Mouse (Mus musculus) kidney, embryonic 16.5 days (tissue): ENCODE measurements around the gene Tfpi. TPM values are rescaled to one million over a fixed set of nuclear protein-coding genes. Genes with fewer than 3 reads are reported as not detected.
A peak's percentile ranks its signal among the peaks of the same experiment; 100 is the strongest.
"Not testable (repeated sequence)": the region's sequence is repeated elsewhere in the genome, so short reads cannot be mapped to it uniquely, and the experiment has no call there.

ENCODE experiments used
- ATAC-seq: fragments of 200-750 bp; cut with Nextera tagmentation; 2 replicates; pipeline ENCODE4 v1.8.0; 2017; ENCODE audit warnings: moderate TSS enrichment; ENCODE audit not compliant: low FRiP score, low TSS enrichment
- H3K27ac ChIP-seq: fragments of 300-500 bp; sonication (generic); 2 replicates; pipeline ENCODE4 v1.5.1; 2014; ENCODE audit warnings: low read length
- H3K27me3 ChIP-seq: fragments of 300-500 bp; sonication (generic); 2 replicates; pipeline ENCODE4 v1.6.1; 2014; ENCODE audit warnings: low read length, control low read depth, mixed read lengths; ENCODE audit not compliant: insufficient read depth
- H3K36me3 ChIP-seq: fragments of 300-500 bp; sonication (generic); 2 replicates; pipeline ENCODE4 v1.6.1; 2014; ENCODE audit warnings: low read length, control low read depth, mixed read lengths; ENCODE audit not compliant: insufficient read depth
- H3K4me1 ChIP-seq: fragments of 300-500 bp; sonication (generic); 2 replicates; pipeline ENCODE4 v1.6.1; 2014; ENCODE audit warnings: low read length, control low read depth, mixed read lengths; ENCODE audit not compliant: insufficient read depth
- H3K4me2 ChIP-seq: fragments of 300-500 bp; sonication (generic); replicated peaks from 2 replicates; pipeline ENCODE4 v1.6.1; 2014; ENCODE audit warnings: low read depth, low read length
- H3K4me3 ChIP-seq: fragments of 300-500 bp; sonication (generic); 2 replicates; pipeline ENCODE4 v1.5.1; 2014; ENCODE audit warnings: mild to moderate bottlenecking, low read length
- H3K9ac ChIP-seq: fragments of 300-500 bp; sonication (generic); replicated peaks from 2 replicates; pipeline ENCODE4 v1.6.1; 2014; ENCODE audit warnings: low read length
- H3K9me3 ChIP-seq: fragments of 300-500 bp; sonication (generic); 2 replicates; pipeline ENCODE4 v1.6.1; 2016; ENCODE audit warnings: low read length, control low read depth
- WGBS: fragments of 180-500 bp; shearing (Covaris S2); extraction: QIAGEN DNeasy Blood & Tissue Kit; methylation state at CpG from one replicate; pipeline ENCODE4 v1.1.7; 2014; 5-methylcytosine and 5-hydroxymethylcytosine counted together
- polyA plus RNA-seq: library from polyadenylated mRNA; unstranded; fragments of >200 nt; fragmentation: Nextera tagmentation; extraction: Ambion mirVana; gene quantifications from 2 replicates; pipeline ENCODE4 v1.2.1, GENCODE M21; 2015

Tfpi gene
- polyA plus RNA-seq, 1 experiment from 2014 or later: 40.2 TPM

DNA sequence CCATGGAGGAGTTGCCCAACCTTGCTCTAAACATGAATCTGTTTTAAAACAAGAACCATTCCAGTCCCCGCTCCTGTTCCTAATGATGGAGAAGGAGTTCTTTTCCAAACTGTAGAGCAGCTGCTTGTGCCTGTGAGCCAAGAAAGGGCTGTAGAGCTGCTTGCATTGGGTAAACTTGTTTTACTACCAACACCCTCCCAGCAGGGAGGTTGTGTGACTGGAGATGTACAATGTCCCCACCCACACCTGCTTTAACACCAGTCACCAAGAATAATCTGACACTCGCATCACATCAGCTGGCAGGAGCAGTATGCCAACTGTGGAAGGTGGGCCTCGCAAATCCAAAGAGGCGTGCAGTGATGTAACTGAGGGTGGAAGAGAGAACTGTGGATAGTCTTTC is 34.5 kb upstream of the Tfpi start:
- no peak for ATAC-seq
- Histone ChIP-seq H3K4me1 (no peaks in the 10 kb centered on the region), H3K9me3 (no peaks in the 10 kb centered on the region), H3K36me3 (no peaks in the 10 kb centered on the region), H3K4me3 (no peak overlapping the region), H3K27ac (no peak overlapping the region), H3K27me3 (no peaks in the 10 kb centered on the region), H3K4me2 (no peak overlapping the region), H3K9ac (no peak overlapping the region)
- 76% methylated on average over 4 of the region's 4 CpGs for WGBS

DNA sequence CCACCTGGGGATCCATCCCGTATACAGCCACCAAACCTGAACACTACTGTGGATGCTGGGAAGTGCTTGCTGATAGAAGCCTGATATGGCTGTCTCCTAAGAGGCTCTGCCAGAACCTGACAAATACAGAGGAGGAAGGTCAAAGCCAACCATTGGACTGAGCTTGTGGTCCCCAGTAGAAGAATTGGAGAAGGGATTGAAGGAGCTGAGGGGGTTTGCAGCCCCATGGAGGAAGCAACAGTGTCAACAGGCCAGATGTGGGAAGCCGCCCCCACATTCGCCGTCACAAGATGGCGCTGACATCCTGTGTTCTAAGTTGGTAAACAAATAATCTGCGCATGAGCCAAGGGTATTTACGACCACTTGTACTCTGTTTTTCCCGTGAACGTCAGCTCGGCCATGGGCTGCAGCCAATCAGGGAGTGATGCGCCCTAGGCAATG is 28.4 kb upstream of the Tfpi start:
- peak overlapping the region; percentile 31; the same call in 1 of the 2 replicates for H3K4me2 ChIP-seq
- not testable (repeated sequence) for H3K27me3 ChIP-seq, H3K9me3 ChIP-seq, H3K27ac ChIP-seq, H3K4me3 ChIP-seq, H3K4me1 ChIP-seq, H3K36me3 ChIP-seq, H3K9ac ChIP-seq
- peak; percentile 69 for ATAC-seq
- 38% methylated on average over 6 of the region's 11 CpGs for whole genome bisulfite sequencing

DNA sequence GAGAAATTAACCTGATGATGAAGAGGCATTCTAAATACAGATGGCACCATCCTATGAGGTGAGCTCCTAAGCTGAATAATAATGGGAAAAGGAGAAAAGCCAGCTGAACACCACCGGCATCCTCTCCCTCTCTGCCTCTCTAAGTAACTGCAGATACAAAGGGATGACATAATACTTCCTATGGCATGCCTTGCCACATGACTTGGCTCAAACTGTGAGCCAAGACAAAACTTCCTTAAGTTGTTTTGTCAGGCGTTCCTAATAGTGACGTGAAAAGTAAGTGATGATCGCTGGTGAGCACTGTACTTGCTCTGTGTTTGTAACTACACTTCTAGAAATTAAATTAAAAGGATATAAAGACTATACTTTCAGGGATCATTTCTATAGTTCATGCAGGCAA is 27.7 kb upstream of the Tfpi start:
- Histone ChIP-seq H3K4me1 (no peaks in the 10 kb centered on the region), H3K9me3 (no peaks in the 10 kb centered on the region), H3K9ac (no peak overlapping the region), H3K4me2 (no peak overlapping the region), H3K4me3 (no peak overlapping the region), H3K27ac (no peak overlapping the region), H3K27me3 (no peaks in the 10 kb centered on the region), H3K36me3 (no peaks in the 10 kb centered on the region)
- WGBS: 71% methylated on average over 4 of the region's 4 CpGs
- ATAC-seq: no peak

DNA sequence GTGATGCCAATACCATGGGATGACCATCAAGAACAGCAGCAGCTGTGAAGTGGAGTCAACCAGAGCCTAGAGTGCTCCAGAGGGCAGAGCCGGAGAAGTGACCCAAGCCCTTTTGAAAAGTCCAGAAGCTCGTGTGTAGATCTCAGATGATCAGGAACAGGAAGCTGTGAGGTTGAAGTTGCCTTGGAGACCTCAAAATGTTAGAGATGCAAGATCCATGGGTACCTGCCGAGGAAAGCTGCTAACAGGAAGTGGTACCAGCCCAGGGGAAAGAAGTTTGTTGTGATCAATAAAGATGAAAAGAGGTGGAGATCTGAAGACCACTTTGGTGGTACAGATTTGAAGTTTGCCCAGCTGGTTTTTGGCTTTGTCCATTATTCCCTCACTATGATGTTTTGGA is 22.3 kb upstream of the Tfpi start:
- Histone ChIP-seq H3K27me3 (no peaks in the 10 kb centered on the region), H3K4me1 (no peaks in the 10 kb centered on the region), H3K27ac (no peak overlapping the region), H3K9me3 (no peaks in the 10 kb centered on the region), H3K4me3 (no peak overlapping the region), H3K4me2 (no peak overlapping the region), H3K9ac (no peak overlapping the region), H3K36me3 (no peaks in the 10 kb centered on the region)
- no peak for ATAC-seq
- WGBS: 72% methylated on average over 3 of the region's 3 CpGs

DNA sequence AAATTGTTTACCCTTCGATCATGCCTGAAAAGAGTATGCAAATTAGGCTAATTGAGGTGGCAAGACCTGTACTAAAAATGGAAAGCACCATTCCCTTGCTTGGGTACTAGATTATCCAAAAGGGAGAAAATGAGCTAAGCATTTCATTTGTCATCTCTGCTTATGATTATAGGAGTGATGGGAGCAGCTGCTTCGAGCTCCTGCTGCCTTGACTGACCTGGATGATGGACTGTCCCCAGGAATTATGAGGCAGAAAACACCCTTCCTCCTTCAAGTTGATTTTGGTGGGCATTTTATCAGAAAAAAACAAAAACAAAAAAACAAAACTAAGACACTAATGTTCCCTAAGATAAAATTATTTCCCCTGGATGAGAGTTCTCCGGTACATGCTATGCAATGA is 18.5 kb upstream of the Tfpi start:
- H3K9me3 ChIP-seq: no peaks in the 10 kb centered on the region
- H3K4me2 ChIP-seq: no peak overlapping the region
- H3K9ac ChIP-seq: no peak overlapping the region
- no peak overlapping the region for H3K27ac ChIP-seq
- H3K27me3 ChIP-seq: no peaks in the 10 kb centered on the region
- H3K36me3 ChIP-seq: no peaks in the 10 kb centered on the region
- WGBS: 82% methylated on average over 3 of the region's 3 CpGs
- ATAC-seq: no peak
- H3K4me1 ChIP-seq: no peaks in the 10 kb centered on the region
- no peak overlapping the region for H3K4me3 ChIP-seq

DNA sequence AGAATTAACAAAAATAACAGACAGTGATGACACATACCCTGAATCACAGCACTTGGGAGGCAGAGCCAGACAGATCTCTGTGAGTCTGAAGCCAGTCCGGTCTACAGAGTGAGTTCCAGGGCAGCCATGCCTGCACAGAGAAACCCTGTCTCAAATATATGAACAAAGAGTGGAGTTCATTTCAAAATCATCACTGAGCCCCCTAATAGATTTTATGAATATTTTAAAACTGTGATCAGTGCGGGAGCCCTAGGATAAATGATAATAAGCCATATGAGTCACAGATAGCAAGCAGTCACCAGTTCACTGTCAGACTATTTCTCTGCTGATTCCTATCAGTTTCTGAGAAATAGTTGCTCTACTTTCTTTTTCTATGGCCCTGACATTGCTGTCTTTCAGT is 17.1 kb upstream of the Tfpi start:
- H3K4me1 ChIP-seq: no peaks in the 10 kb centered on the region
- H3K9ac ChIP-seq: no peak overlapping the region
- no peaks in the 10 kb centered on the region; the same call in 1 of the 2 replicates for H3K9me3 ChIP-seq
- H3K4me3 ChIP-seq: no peak overlapping the region
- no peaks in the 10 kb centered on the region for H3K36me3 ChIP-seq
- WGBS: 84% methylated on average over 2 of the region's 2 CpGs
- ATAC-seq: no peak
- no peak overlapping the region for H3K27ac ChIP-seq
- H3K27me3 ChIP-seq: no peaks in the 10 kb centered on the region
- no peak overlapping the region for H3K4me2 ChIP-seq

DNA sequence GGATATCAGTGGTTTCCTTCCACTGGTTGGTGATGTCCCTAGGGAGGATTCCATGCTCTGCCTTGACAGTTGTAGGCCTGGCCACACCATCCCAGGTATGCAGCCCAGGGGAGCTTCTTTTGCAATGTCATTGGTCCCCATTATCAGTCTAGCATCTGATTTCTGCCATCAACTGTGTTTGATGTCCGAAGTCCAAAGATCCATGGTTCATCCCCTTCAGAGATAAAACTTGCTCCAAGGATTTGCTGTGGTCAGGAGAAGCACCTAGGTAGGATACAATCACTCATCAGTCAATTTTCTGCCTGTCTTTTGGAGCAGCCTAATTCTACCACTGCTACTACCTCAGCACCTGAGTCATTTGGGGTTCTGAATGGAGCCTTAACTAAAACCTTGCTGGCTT is 15.1 kb upstream of the Tfpi start:
- Histone ChIP-seq H3K4me3 (no peak overlapping the region), H3K9ac (no peak overlapping the region), H3K27me3 (no peaks in the 10 kb centered on the region), H3K27ac (no peak overlapping the region), H3K36me3 (no peaks in the 10 kb centered on the region), H3K9me3 (no peaks in the 10 kb centered on the region; the same call in 1 of the 2 replicates), H3K4me1 (no peaks in the 10 kb centered on the region), H3K4me2 (no peak overlapping the region)
- no peak for ATAC-seq
- WGBS: 91% methylated on average over 1 of the region's 1 CpGs

DNA sequence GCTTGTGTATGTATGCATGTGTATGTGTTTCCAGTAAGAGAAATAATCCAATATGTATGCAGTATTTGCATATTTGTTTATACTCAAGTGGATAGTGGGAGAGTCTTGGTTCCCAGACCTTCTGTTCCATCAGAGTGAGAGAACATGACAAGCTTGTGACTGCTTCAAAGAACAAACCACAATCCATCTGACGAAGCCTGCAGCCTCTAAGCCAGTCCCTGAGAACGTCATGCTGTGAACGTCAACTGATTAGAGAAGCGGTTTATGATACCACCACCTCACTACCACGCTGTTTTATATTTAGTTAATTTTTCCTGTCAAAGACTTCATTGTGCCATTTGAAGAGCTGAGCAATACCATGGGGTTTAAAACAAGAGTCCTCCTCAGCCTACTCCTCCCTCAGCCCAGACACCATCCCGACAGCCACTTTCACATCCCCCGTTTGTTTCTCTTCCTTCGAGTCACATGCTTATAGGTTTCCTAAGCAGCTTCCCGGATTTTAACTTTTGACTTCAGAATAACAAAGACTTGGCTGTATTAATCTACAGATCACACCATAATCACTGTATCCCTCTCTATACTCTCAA is 11.2 kb upstream of the Tfpi start:
- no peak overlapping the region for H3K4me2 ChIP-seq
- 69% methylated on average over 9 of the region's 9 CpGs for WGBS
- H3K9me3 ChIP-seq: no peaks in the 10 kb centered on the region; the same call in 1 of the 2 replicates
- no peaks in the 10 kb centered on the region for H3K36me3 ChIP-seq
- no peaks in the 10 kb centered on the region for H3K4me1 ChIP-seq
- no peak overlapping the region for H3K9ac ChIP-seq
- no peak overlapping the region for H3K4me3 ChIP-seq
- H3K27me3 ChIP-seq: no peaks in the 10 kb centered on the region
- no peak for ATAC-seq
- H3K27ac ChIP-seq: no peak overlapping the region

DNA sequence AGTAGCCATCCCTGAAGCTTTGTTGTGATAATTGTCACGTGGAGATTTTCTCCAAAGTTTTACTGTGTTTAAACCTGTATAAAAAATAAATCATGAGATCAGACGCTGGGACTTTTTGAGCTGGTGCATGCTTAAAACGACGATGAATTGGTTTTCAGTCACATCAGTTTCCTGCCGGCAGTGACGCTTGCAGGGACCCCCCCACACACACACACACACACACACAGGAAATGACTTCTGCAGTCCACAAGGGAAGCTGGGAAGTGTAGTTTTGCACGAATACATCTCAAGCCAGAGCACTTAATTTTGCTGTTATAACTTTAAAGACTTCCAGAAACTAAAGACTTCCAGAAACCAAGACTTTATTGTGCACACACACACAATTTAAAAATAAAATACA is 5.3 kb upstream of the Tfpi start:
- H3K9ac ChIP-seq: no peak overlapping the region; the same call in 1 of the 2 replicates
- peak; percentile 91; the same call in 1 of the 2 replicates for ATAC-seq
- peak overlapping the region; percentile 22; the same call in 1 of the 2 replicates for H3K4me3 ChIP-seq
- no peaks in the 10 kb centered on the region for H3K4me1 ChIP-seq
- H3K27me3 ChIP-seq: no peaks in the 10 kb centered on the region
- no peak overlapping the region for H3K27ac ChIP-seq
- no peaks in the 10 kb centered on the region for H3K36me3 ChIP-seq
- no peaks in the 10 kb centered on the region for H3K9me3 ChIP-seq
- 10% methylated on average over 7 of the region's 7 CpGs for WGBS
- peak overlapping the region; percentile 46 for H3K4me2 ChIP-seq

DNA sequence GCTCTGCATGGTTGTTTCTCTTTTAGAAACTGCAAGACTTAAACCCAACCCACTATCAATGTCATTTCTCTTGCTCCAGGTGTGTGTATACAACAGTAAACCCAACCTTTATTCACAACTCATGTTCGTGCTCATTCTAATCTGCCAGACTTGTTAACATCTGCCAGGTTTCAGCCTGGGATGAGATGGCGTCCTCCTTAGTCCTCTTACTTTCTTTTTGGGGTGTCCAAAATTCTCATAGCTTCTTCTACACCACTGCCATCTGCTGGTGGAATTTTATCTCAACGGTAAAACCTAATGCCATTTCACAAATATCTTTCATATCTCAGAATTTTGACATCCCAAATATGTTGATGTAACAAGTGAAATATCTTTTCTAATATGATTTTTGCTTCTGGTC is 2.5 kb upstream of the Tfpi start:
- Histone ChIP-seq H3K27ac (no peak overlapping the region), H3K9me3 (no peaks in the 10 kb centered on the region), H3K4me2 (no peak overlapping the region), H3K9ac (no peak overlapping the region), H3K4me1 (peaks cover 8% of the 10 kb centered on the region; the same call in 1 of the 2 replicates), H3K4me3 (0 out of 2 replicates have a peak overlapping the region, but pooled peaks have one; percentile 9), H3K36me3 (no peaks in the 10 kb centered on the region), H3K27me3 (no peaks in the 10 kb centered on the region)
- ATAC-seq: no peak
- 27% methylated on average over 3 of the region's 3 CpGs for WGBS
